Mouse (Mus musculus) common myeloid progenitor, adult 5-6 weeks (primary cell): ENCODE results near the gene Ttc28. TPM values are rescaled to one million over a fixed set of nuclear protein-coding genes. Genes with fewer than 3 reads are reported as not detected.
A peak's percentile ranks its signal among the peaks of the same experiment; 100 is the strongest.
"Not testable (repeated sequence)": the region's sequence is repeated elsewhere in the genome, so short reads cannot be mapped to it uniquely, and the experiment has no call there.

ENCODE experiments used
- ATAC-seq: replicated peaks from 2 replicates; pipeline ENCODE4 v1.8.0; 2016; ENCODE audit warnings: low read depth, mild to moderate bottlenecking, moderate TSS enrichment, inconsistent platforms; ENCODE audit not compliant: poor library complexity, severe bottlenecking
- total RNA-seq: library from RNA; stranded (forward); fragments of 200-1000, 187-1606 nt; gene quantifications from 2 replicates; pipeline ENCODE4 v1.2.3, GENCODE M21; 2017

The Ttc28 gene
- total RNA-seq, 1 experiment from 2014 or later = 2.9 TPM

- ATAC-seq = not testable (repeated sequence)
Measured at GRCm38 (mm10) chr5:110878526-110878925, 1.1 kb upstream of the Ttc28 start.

- ATAC-seq = no peak
Measured at GRCm38 (mm10) chr5:110879042-110879441, 561 bp upstream of the Ttc28 start.

GRCm38 (mm10) chr5:110888596-110888995 is 9.0 kb downstream of the Ttc28 start:
- no peak for ATAC-seq

- ATAC-seq = no peak
Measured at GRCm38 (mm10) chr5:110889945-110890344, 10.3 kb downstream of the Ttc28 start.

GRCm38 (mm10) chr5:110890561-110890960 is 11.0 kb downstream of the Ttc28 start:
- no peak for ATAC-seq

GRCm38 (mm10) chr5:110897114-110897788 is 17.6 kb downstream of the Ttc28 start:
- no peak for ATAC-seq

- no peak for ATAC-seq
Measured at GRCm38 (mm10) chr5:110898169-110898568, 18.6 kb downstream of the Ttc28 start.

- ATAC-seq = no peak
Measured at GRCm38 (mm10) chr5:110898785-110899184, 19.2 kb downstream of the Ttc28 start.

GRCm38 (mm10) chr5:110900331-110900730 is 20.7 kb downstream of the Ttc28 start:
- ATAC-seq = no peak

- ATAC-seq = no peak
Measured at GRCm38 (mm10) chr5:110906708-110907107, 27.1 kb downstream of the Ttc28 start.

GRCm38 (mm10) chr5:110908879-110909278 is 29.3 kb downstream of the Ttc28 start:
- no peak for ATAC-seq

- no peak for ATAC-seq
Measured at GRCm38 (mm10) chr5:110909955-110910589, 30.5 kb downstream of the Ttc28 start.

- no peak for ATAC-seq
Measured at GRCm38 (mm10) chr5:110914859-110915258, 35.3 kb downstream of the Ttc28 start.

- no peak for ATAC-seq
Measured at GRCm38 (mm10) chr5:110916241-110916640, 36.6 kb downstream of the Ttc28 start.

- no peak for ATAC-seq
Measured at GRCm38 (mm10) chr5:110919541-110919940, 39.9 kb downstream of the Ttc28 start.

- 0 out of 2 replicates have a peak, but pooled peaks have one; percentile 25 for ATAC-seq
Measured at GRCm38 (mm10) chr5:110923336-110923735, 43.7 kb downstream of the Ttc28 start.

- no peak for ATAC-seq
Measured at GRCm38 (mm10) chr5:110924636-110925035, 45.0 kb downstream of the Ttc28 start.

- no peak for ATAC-seq
Measured at GRCm38 (mm10) chr5:110925804-110926203, 46.2 kb downstream of the Ttc28 start.

- ATAC-seq = no peak
Measured at GRCm38 (mm10) chr5:110928289-110928688, 48.7 kb downstream of the Ttc28 start.

GRCm38 (mm10) chr5:110929306-110929705 is 49.7 kb downstream of the Ttc28 start:
- ATAC-seq = no peak

GRCm38 (mm10) chr5:110936606-110937005 is 57.0 kb downstream of the Ttc28 start:
- ATAC-seq = no peak

- no peak for ATAC-seq
Measured at GRCm38 (mm10) chr5:110944326-110944725, 64.7 kb downstream of the Ttc28 start.
